Mouse (Mus musculus): Measurements from ENCODE around the gene R3hdm1. TPM values are rescaled to one million over a fixed set of nuclear protein-coding genes. Genes with fewer than 3 reads are reported as not detected.
"Not testable (repeated sequence)": the region's sequence is repeated elsewhere in the genome, so short reads cannot be mapped to it uniquely, and the experiment has no call there.

Gene R3hdm1
- polyA plus RNA-seq, 1 experiment from 2014 or later = 80.5 TPM

- Histone ChIP-seq H3K27ac (replicated peaks) (peak overlapping the region; percentile 93), H3K27me3 (no peaks in the 10 kb centered on the region), H3K9me3 (no peaks in the 10 kb centered on the region), H3K36me3 (0 out of 2 replicates have a peak, but pooled peaks cover 5% of the 10 kb centered on the region), H3K4me1 (replicated peaks) (peaks cover 22% of the 10 kb centered on the region), H3K4me3 (peak overlapping the region; percentile 77), H3K4me2 (peak overlapping the region; percentile 94), H3K9ac (peak overlapping the region; percentile 90)
- 2% methylated on average over 17 of the region's 19 CpGs for WGBS
- ATAC-seq (ENCODE audit: low read depth) = peak; percentile 64
These were observed 141.7 kb downstream of the R3hdm1 start for GRCm38 (mm10) chr1:128244727-128245355.

GRCm38 (mm10) chr1:128267061-128267460, 164.0 kb downstream of the R3hdm1 start:
- WGBS = 83% methylated on average over 7 of the region's 7 CpGs
- not testable (repeated sequence) for H3K27me3 ChIP-seq; H3K4me2 ChIP-seq; H3K9me3 ChIP-seq; H3K9ac ChIP-seq; H3K4me3 ChIP-seq; ATAC-seq (ENCODE audit: low read depth); H3K4me1 ChIP-seq (replicated peaks); H3K27ac ChIP-seq (replicated peaks)
- H3K36me3 ChIP-seq = peaks cover 89% of the 10 kb centered on the region

- ATAC-seq (ENCODE audit: low read depth) = no peak
These were observed 167.6 kb downstream of the R3hdm1 start for GRCm38 (mm10) chr1:128270731-128271130.

GRCm38 (mm10) chr1:128275908-128276307, 172.8 kb downstream of the R3hdm1 start:
- Histone ChIP-seq H3K9ac (no peak overlapping the region), H3K4me1 (replicated peaks) (no peaks in the 10 kb centered on the region), H3K4me2 (no peak overlapping the region), H3K36me3 (peaks cover 92% of the 10 kb centered on the region), H3K4me3 (no peak overlapping the region), H3K9me3 (no peaks in the 10 kb centered on the region), H3K27me3 (no peaks in the 10 kb centered on the region), H3K27ac (replicated peaks) (no peak overlapping the region)
- WGBS = 90% methylated on average over 1 of the region's 1 CpGs
- no peak for ATAC-seq (ENCODE audit: low read depth)

More at GRCm38 (mm10) chr1:128270731-128271130, 167.6 kb downstream of the R3hdm1 start:
- Histone ChIP-seq H3K4me3 (no peak overlapping the region), H3K27ac (replicated peaks) (no peak overlapping the region), H3K4me2 (no peak overlapping the region), H3K4me1 (replicated peaks) (no peaks in the 10 kb centered on the region), H3K9ac (no peak overlapping the region), H3K9me3 (no peaks in the 10 kb centered on the region), H3K27me3 (no peaks in the 10 kb centered on the region), H3K36me3 (peaks cover 91% of the 10 kb centered on the region)
- WGBS = 94% methylated on average over 3 of the region's 3 CpGs

GRCm38 (mm10) chr1:128278563-128278962, 175.5 kb downstream of the R3hdm1 start:
- no peak for ATAC-seq (ENCODE audit: low read depth)
- no peak overlapping the region for H3K9ac ChIP-seq
- H3K4me2 ChIP-seq = no peak overlapping the region
- peaks cover 94% of the 10 kb centered on the region for H3K36me3 ChIP-seq
- H3K9me3 ChIP-seq = no peaks in the 10 kb centered on the region
- no peaks in the 10 kb centered on the region for H3K27me3 ChIP-seq
- no peak overlapping the region for H3K4me3 ChIP-seq
- no peaks in the 10 kb centered on the region for H3K4me1 ChIP-seq (replicated peaks)
- no peak overlapping the region for H3K27ac ChIP-seq (replicated peaks)
- 94% methylated on average over 3 of the region's 3 CpGs for WGBS

GRCm38 (mm10) chr1:128281753-128282152, 178.7 kb downstream of the R3hdm1 start:
- H3K27me3 ChIP-seq = no peaks in the 10 kb centered on the region
- H3K27ac ChIP-seq (replicated peaks) = no peak overlapping the region
- H3K36me3 ChIP-seq = peaks cover 75% of the 10 kb centered on the region
- no peak overlapping the region for H3K4me2 ChIP-seq
- WGBS = 98% methylated on average over 3 of the region's 3 CpGs
- H3K4me1 ChIP-seq (replicated peaks) = no peaks in the 10 kb centered on the region
- ATAC-seq (ENCODE audit: low read depth) = no peak
- no peak overlapping the region for H3K9ac ChIP-seq
- H3K4me3 ChIP-seq = no peak overlapping the region
- no peaks in the 10 kb centered on the region for H3K9me3 ChIP-seq

GRCm38 (mm10) chr1:128282924-128283323, 179.8 kb downstream of the R3hdm1 start:
- ATAC-seq (ENCODE audit: low read depth) = no peak
- no peak overlapping the region for H3K27ac ChIP-seq (replicated peaks)
- H3K4me1 ChIP-seq (replicated peaks) = no peaks in the 10 kb centered on the region
- no peak overlapping the region for H3K4me2 ChIP-seq
- no peak overlapping the region for H3K4me3 ChIP-seq
- WGBS = 95% methylated on average over 3 of the region's 3 CpGs
- H3K9ac ChIP-seq = no peak overlapping the region
- H3K27me3 ChIP-seq = no peaks in the 10 kb centered on the region
- peaks cover 64% of the 10 kb centered on the region for H3K36me3 ChIP-seq
- H3K9me3 ChIP-seq = no peaks in the 10 kb centered on the region

- Histone ChIP-seq H3K4me3 (no peak overlapping the region), H3K27me3 (no peaks in the 10 kb centered on the region), H3K36me3 (peaks cover 50% of the 10 kb centered on the region), H3K9ac (no peak overlapping the region), H3K4me1 (replicated peaks) (no peaks in the 10 kb centered on the region), H3K9me3 (no peaks in the 10 kb centered on the region), H3K27ac (replicated peaks) (no peak overlapping the region), H3K4me2 (no peak overlapping the region)
- 75% methylated on average over 8 of the region's 8 CpGs for WGBS
- no peak for ATAC-seq (ENCODE audit: low read depth)
These were observed 181.1 kb downstream of the R3hdm1 start for GRCm38 (mm10) chr1:128284157-128284690.

GRCm38 (mm10) chr1:128285136-128285535, 182.0 kb downstream of the R3hdm1 start:
- Histone ChIP-seq H3K4me1 (replicated peaks) (no peaks in the 10 kb centered on the region), H3K9me3 (no peaks in the 10 kb centered on the region), H3K9ac (no peak overlapping the region), H3K27me3 (no peaks in the 10 kb centered on the region), H3K36me3 (peaks cover 41% of the 10 kb centered on the region), H3K4me3 (no peak overlapping the region), H3K27ac (replicated peaks) (no peak overlapping the region), H3K4me2 (no peak overlapping the region)
- WGBS = 79% methylated on average over 9 of the region's 9 CpGs
- ATAC-seq (ENCODE audit: low read depth) = no peak

MicroRNAs encoded within 50 kb of the gene (microRNA counts, 519-probe panel; counts per million panel counts)
- microRNA mmu-miR-128 = 3,992 counts per million, percentile 63 among the panel's probes with 10 or more counts

Small RNAs within 50 kb of the gene (microRNA-seq; reads per million reads assigned to microRNA genes)
- 374 reads per million, percentile 72 among the genes with 10 or more reads in this experiment for gene Mir128-1

Other genes starting within 250 kb of the R3hdm1 start
- 0.21 and 0.22 TPM in 2 replicates for gene Map3k19, start 248.3 kb upstream of the R3hdm1 start, polyA plus RNA-seq (2015; fragmentation: Nextera tagmentation; extraction: Ambion mirVana)
- 19.3 and 21.7 TPM in 2 replicates for gene Rab3gap1, start 234.5 kb upstream of the R3hdm1 start, polyA plus RNA-seq (2015; fragmentation: Nextera tagmentation; extraction: Ambion mirVana)
- gene Zranb3, start 254 bp upstream of the R3hdm1 start, polyA plus RNA-seq (2015; fragmentation: Nextera tagmentation; extraction: Ambion mirVana) = 3.4 and 4.4 TPM in 2 replicates
- gene Ubxn4, start 140.7 kb downstream of the R3hdm1 start, polyA plus RNA-seq (2015; fragmentation: Nextera tagmentation; extraction: Ambion mirVana) = 81.3 and 82.9 TPM in 2 replicates
- 0.04 and 0.06 TPM in 2 replicates for gene Lct, start 225.0 kb downstream of the R3hdm1 start, polyA plus RNA-seq (2015; fragmentation: Nextera tagmentation; extraction: Ambion mirVana)

Measured in neural tube, embryonic 13.5 days (tissue).